Mouse (Mus musculus) liver, embryonic 12.5 days (tissue): ENCODE data around the gene Dscam. TPM values are rescaled to one million over a fixed set of nuclear protein-coding genes. Genes with fewer than 3 reads are reported as not detected.

Experiments used
- ATAC-seq: fragments of 200-750 bp; cut with Nextera tagmentation; 2 replicates; pipeline ENCODE4 v1.8.0; 2017; ENCODE audit warnings: moderate number of reproducible peaks, mild to moderate bottlenecking, moderate library complexity
- H3K27ac ChIP-seq: fragments of 300-500 bp; sonication (generic); 2 replicates; pipeline ENCODE4 v1.5.1; 2016; ENCODE audit warnings: mild to moderate bottlenecking
- H3K27me3 ChIP-seq: fragments of 300-500 bp; sonication (generic); replicated peaks from 2 replicates; pipeline ENCODE4 v1.6.1; 2016; ENCODE audit warnings: mild to moderate bottlenecking, moderate library complexity
- H3K36me3 ChIP-seq: fragments of 300-500 bp; sonication (generic); 2 replicates; pipeline ENCODE4 v1.6.1; 2016; ENCODE audit warnings: mild to moderate bottlenecking, moderate library complexity
- H3K4me1 ChIP-seq: fragments of 300-500 bp; sonication (generic); 2 replicates; pipeline ENCODE4 v1.6.1; 2016
- H3K4me2 ChIP-seq: fragments of 300-500 bp; sonication (generic); 2 replicates; pipeline ENCODE4 v1.6.1; 2016; ENCODE audit warnings: mild to moderate bottlenecking, moderate library complexity
- H3K4me3 ChIP-seq: fragments of 300-500 bp; sonication (generic); 2 replicates; pipeline ENCODE4 v1.5.1; 2016; ENCODE audit warnings: mild to moderate bottlenecking, moderate library complexity
- H3K9ac ChIP-seq: fragments of 300-500 bp; sonication (generic); 2 replicates; pipeline ENCODE4 v1.6.1; 2016; ENCODE audit warnings: mild to moderate bottlenecking, moderate library complexity
- H3K9me3 ChIP-seq: fragments of 300-500 bp; sonication (generic); replicated peaks from 2 replicates; pipeline ENCODE4 v1.6.1; 2016; ENCODE audit warnings: mild to moderate bottlenecking, moderate library complexity
- WGBS: fragments of 180-500 bp; shearing (Covaris S2); methylation state at CpG from one replicate; pipeline ENCODE4 v1.1.7; 2016; ENCODE audit not compliant: insufficient replicate concordance; 5-methylcytosine and 5-hydroxymethylcytosine counted together
- polyA plus RNA-seq: library from polyadenylated mRNA; unstranded; fragments of >200 nt; fragmentation: Nextera tagmentation; extraction: Ambion mirVana; gene quantifications from 2 replicates; pipeline ENCODE4 v1.2.1, GENCODE M21; 2016

The Dscam gene
- polyA plus RNA-seq, 1 experiment from 2014 or later, result not detected

- Histone ChIP-seq H3K4me1 (peaks cover 3% of the 10 kb centered on the region; the same call in 1 of the 2 replicates), H3K4me3 (no peak overlapping the region), H3K4me2 (no peak overlapping the region), H3K9ac (no peak overlapping the region), H3K9me3 (no peaks in the 10 kb centered on the region), H3K27ac (no peak overlapping the region), H3K27me3 (0 out of 2 replicates have a peak, but pooled peaks cover 5% of the 10 kb centered on the region), H3K36me3 (no peaks in the 10 kb centered on the region)
- ATAC-seq, result no peak
These were observed 243.1 kb downstream of the Dscam start for GRCm38 (mm10) chr16:96927408-96927807.

- WGBS, result 38% methylated on average over 3 of the region's 3 CpGs
- no peak for ATAC-seq
- Histone ChIP-seq H3K36me3 (no peaks in the 10 kb centered on the region), H3K4me1 (peaks cover 3% of the 10 kb centered on the region; the same call in 1 of the 2 replicates), H3K4me3 (no peak overlapping the region), H3K27ac (no peak overlapping the region), H3K4me2 (no peak overlapping the region), H3K9ac (no peak overlapping the region), H3K9me3 (no peaks in the 10 kb centered on the region), H3K27me3 (0 out of 2 replicates have a peak, but pooled peaks cover 5% of the 10 kb centered on the region)
These were observed 243.6 kb downstream of the Dscam start for GRCm38 (mm10) chr16:96926977-96927376.

DNA sequence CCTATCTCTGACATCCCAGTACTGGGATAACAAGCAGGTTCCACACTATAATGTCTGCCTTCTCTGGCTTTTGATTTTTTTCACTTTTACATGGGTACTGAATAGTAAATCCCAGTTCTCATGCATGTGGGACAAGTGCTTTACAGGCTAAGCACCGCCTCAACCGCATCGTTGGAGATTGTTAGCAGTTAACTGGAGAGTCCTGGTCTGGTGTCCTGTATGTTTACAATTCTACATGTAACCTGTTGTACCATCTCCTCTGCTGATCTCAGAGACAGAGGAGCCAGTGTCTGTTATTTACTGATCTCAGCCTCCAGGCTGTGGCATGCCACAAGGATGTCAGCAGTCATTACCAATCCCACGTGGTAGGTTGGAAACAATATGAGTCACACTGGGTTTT lies 246.6 kb downstream of the Dscam start:
- Histone ChIP-seq H3K4me1 (peaks cover 27% of the 10 kb centered on the region), H3K27me3 (0 out of 2 replicates have a peak, but pooled peaks cover 5% of the 10 kb centered on the region), H3K4me3 (no peak overlapping the region), H3K4me2 (no peak overlapping the region), H3K9me3 (no peaks in the 10 kb centered on the region), H3K27ac (no peak overlapping the region), H3K9ac (no peak overlapping the region), H3K36me3 (no peaks in the 10 kb centered on the region)
- no peak for ATAC-seq
- 84% methylated on average over 4 of the region's 4 CpGs for WGBS

- ATAC-seq, result no peak
- no peaks in the 10 kb centered on the region; the same call in 1 of the 2 replicates for H3K27me3 ChIP-seq
- no peaks in the 10 kb centered on the region for H3K9me3 ChIP-seq
- H3K9ac ChIP-seq, result no peak overlapping the region
- 75% methylated on average over 3 of the region's 3 CpGs for WGBS
- H3K4me3 ChIP-seq, result no peak overlapping the region
- H3K27ac ChIP-seq, result no peak overlapping the region
- H3K4me2 ChIP-seq, result no peak overlapping the region
- H3K4me1 ChIP-seq, result peaks cover 51% of the 10 kb centered on the region
- no peaks in the 10 kb centered on the region for H3K36me3 ChIP-seq
These were observed 256.1 kb downstream of the Dscam start for GRCm38 (mm10) chr16:96914495-96914894.

DNA sequence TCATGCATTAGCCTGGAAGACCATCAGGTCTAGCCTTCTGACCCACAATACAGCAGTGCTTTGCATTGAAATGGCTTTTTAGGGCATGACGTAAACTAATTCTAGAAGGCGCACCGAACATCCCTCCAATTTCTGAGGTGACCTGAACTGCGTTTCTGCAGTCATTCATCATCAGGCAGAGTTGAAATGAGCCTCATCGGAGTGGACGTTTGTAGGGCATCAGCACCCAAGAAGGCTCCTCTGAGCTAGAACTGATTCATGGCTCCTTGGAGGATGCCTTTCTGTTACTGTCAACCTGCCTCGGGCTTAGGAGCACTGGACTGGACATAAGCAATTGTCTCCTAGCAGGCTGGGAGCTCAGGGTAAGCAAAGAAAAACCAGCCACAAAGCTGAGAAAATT lies 257.7 kb downstream of the Dscam start:
- H3K9me3 ChIP-seq, result no peaks in the 10 kb centered on the region
- ATAC-seq, result no peak
- H3K9ac ChIP-seq, result no peak overlapping the region
- WGBS, result 72% methylated on average over 7 of the region's 7 CpGs
- H3K4me1 ChIP-seq, result peaks cover 46% of the 10 kb centered on the region
- H3K27ac ChIP-seq, result no peak overlapping the region
- H3K4me3 ChIP-seq, result no peak overlapping the region
- H3K36me3 ChIP-seq, result no peaks in the 10 kb centered on the region
- H3K4me2 ChIP-seq, result no peak overlapping the region
- H3K27me3 ChIP-seq, result no peaks in the 10 kb centered on the region; the same call in 1 of the 2 replicates

DNA sequence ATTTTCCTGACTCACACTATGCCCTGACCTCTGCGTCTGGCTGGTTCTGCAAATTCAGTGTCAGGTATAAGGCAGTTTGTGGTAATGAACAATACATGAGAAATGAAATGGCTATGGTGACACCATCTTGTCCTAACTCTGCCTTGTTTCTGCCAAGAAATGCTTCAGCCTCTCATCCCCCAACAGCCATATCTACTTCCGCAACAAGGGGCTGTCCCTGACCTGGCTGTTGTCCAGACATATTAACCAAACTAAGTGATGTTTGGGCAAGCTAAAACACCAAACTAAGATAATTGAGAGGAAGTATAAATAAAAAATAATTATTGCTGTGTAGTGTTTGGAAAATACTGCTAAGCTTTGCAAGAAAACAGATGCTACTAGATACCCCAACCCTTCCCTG lies 258.4 kb downstream of the Dscam start:
- H3K4me1 ChIP-seq, result peaks cover 46% of the 10 kb centered on the region
- no peak overlapping the region for H3K4me3 ChIP-seq
- no peaks in the 10 kb centered on the region; the same call in 1 of the 2 replicates for H3K27me3 ChIP-seq
- no peak for ATAC-seq
- H3K36me3 ChIP-seq, result no peaks in the 10 kb centered on the region
- H3K27ac ChIP-seq, result no peak overlapping the region
- no peak overlapping the region for H3K9ac ChIP-seq
- 83% methylated on average over 2 of the region's 2 CpGs for WGBS
- no peaks in the 10 kb centered on the region for H3K9me3 ChIP-seq
- no peak overlapping the region for H3K4me2 ChIP-seq

DNA sequence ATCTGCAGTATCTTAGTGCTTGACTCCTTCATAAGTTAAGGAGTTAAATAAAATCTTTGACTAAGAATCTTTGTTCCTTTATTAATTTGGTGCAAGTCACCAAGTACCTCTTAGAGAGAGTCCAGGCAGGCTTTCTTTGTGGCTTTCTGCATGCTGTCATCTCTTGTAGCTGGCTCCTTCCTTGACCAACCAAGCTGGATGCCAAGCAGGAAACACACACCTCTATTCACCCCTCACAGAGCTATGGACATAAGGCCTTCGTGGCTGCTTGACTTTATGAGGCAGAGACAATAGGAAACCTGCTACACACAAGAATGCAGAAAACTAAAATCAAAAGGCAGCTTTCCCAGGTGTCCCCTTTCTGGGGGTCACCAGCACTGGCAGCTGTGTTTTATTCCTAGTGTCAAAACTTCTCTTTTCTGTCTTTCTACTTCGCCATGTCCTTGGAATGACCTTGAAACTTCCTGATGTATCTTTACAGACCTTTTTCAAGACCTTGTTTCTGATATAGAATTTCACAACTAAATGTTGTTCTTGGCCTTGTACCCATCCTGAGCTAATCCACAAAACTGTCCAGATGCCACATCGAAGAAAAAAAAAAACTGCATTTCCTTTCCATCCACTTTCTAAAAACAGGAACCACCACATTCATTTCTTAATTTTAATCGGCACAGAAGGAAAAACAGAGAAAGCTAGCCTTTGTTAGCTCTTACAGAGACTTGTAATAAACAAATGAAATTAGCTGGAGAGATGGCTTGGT lies 260.0 kb downstream of the Dscam start:
- Histone ChIP-seq H3K9me3 (no peaks in the 10 kb centered on the region), H3K4me2 (no peak overlapping the region), H3K36me3 (no peaks in the 10 kb centered on the region), H3K4me1 (peaks cover 49% of the 10 kb centered on the region), H3K9ac (no peak overlapping the region), H3K4me3 (no peak overlapping the region), H3K27me3 (no peaks in the 10 kb centered on the region; the same call in 1 of the 2 replicates), H3K27ac (peak overlapping the region; percentile 37; the same call in 1 of the 2 replicates)
- 65% methylated on average over 4 of the region's 4 CpGs for WGBS
- ATAC-seq, result no peak

DNA sequence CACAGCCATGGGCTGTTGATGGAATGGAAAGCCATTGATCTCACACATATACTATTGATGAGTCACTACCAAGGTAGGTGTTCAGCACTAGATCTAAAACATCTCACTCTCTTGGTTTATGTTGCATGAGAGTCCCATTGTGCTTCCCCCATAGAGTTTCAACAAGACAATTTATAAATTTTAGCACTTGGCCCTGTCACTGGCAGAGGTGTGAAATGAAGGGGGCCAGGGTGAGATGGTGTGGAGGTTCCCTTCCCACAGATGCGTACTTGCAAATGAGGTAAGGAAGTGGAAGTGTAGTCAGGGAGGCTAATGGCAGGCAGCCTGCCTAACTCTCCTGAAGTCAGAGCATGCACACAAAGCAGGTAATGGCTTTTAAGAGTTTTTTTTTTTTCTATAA lies 262.7 kb downstream of the Dscam start:
- no peaks in the 10 kb centered on the region for H3K36me3 ChIP-seq
- WGBS, result 82% methylated on average over 1 of the region's 1 CpGs
- no peak overlapping the region for H3K4me3 ChIP-seq
- H3K4me1 ChIP-seq, result peaks cover 71% of the 10 kb centered on the region
- no peak overlapping the region for H3K4me2 ChIP-seq
- H3K27me3 ChIP-seq, result no peaks in the 10 kb centered on the region
- no peaks in the 10 kb centered on the region for H3K9me3 ChIP-seq
- ATAC-seq, result no peak
- no peak overlapping the region for H3K9ac ChIP-seq
- peak overlapping the region; percentile 93 for H3K27ac ChIP-seq

DNA sequence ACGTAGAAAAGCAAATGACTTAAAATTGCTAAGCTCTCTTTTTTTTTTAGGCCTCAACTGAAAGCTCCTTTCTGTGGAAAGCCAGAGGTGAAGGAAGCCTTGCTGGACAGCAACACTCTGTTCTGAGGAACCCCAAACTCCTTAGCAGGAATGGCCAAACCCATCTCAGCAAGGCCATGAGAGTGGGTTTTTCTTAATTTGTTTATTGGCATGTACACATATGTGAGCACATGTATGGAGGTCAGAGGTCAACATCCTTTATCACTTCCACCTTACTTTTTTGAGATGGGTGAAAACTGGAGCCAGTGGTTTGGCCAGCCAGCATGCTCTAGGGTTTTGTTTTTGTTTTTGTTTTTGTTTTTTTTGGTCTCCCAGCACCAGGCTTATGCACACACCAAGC lies 263.5 kb downstream of the Dscam start:
- H3K4me1 ChIP-seq, result peaks cover 79% of the 10 kb centered on the region
- ATAC-seq, result no peak
- no peaks in the 10 kb centered on the region for H3K27me3 ChIP-seq
- H3K9ac ChIP-seq, result no peak overlapping the region
- H3K4me3 ChIP-seq, result no peak overlapping the region
- H3K36me3 ChIP-seq, result no peaks in the 10 kb centered on the region
- H3K27ac ChIP-seq, result peak overlapping the region; percentile 93
- 50% methylated on average over 1 of the region's 1 CpGs for WGBS
- peak overlapping the region; percentile 42 for H3K4me2 ChIP-seq
- no peaks in the 10 kb centered on the region for H3K9me3 ChIP-seq

GRCm38 (mm10) chr16:96906630-96907029 lies 263.9 kb downstream of the Dscam start:
- Histone ChIP-seq H3K27ac (peak overlapping the region; percentile 93), H3K4me1 (peaks cover 83% of the 10 kb centered on the region)
- ATAC-seq, result peak; percentile 97

DNA sequence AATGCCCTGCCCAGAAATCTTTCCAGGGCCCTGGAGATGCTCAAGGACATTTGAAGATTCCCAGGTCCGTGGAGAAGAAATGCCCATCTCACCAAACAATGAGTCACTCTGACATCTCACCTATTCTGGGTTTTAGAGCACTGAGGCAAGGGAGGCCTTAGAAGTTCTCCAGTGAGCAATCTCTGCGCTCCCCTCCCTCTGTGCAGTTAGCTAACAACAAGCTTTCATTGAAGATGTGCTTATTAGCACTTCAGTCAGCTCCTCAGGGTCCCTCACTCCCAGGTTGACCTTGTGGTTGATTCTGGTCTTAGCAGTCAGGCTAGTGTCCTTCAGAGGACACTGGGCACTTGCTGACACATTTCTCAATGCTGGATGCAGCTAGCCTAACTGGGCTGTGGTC lies 265.8 kb downstream of the Dscam start:
- Histone ChIP-seq H3K9me3 (no peaks in the 10 kb centered on the region), H3K4me1 (peaks cover 73% of the 10 kb centered on the region), H3K4me3 (no peak overlapping the region), H3K4me2 (no peak overlapping the region), H3K36me3 (no peaks in the 10 kb centered on the region), H3K27ac (peak overlapping the region; percentile 93; the same call in 1 of the 2 replicates), H3K27me3 (no peaks in the 10 kb centered on the region), H3K9ac (no peak overlapping the region)
- 53% methylated on average over 2 of the region's 2 CpGs for WGBS
- no peak for ATAC-seq

More at GRCm38 (mm10) chr16:96906630-96907029, 263.9 kb downstream of the Dscam start:
- no peak overlapping the region for H3K9ac ChIP-seq
- H3K36me3 ChIP-seq, result no peaks in the 10 kb centered on the region
- H3K9me3 ChIP-seq, result no peaks in the 10 kb centered on the region
- 26% methylated on average over 2 of the region's 2 CpGs for WGBS
- no peaks in the 10 kb centered on the region for H3K27me3 ChIP-seq
- H3K4me2 ChIP-seq, result peak overlapping the region; percentile 42
- no peak overlapping the region for H3K4me3 ChIP-seq

DNA sequence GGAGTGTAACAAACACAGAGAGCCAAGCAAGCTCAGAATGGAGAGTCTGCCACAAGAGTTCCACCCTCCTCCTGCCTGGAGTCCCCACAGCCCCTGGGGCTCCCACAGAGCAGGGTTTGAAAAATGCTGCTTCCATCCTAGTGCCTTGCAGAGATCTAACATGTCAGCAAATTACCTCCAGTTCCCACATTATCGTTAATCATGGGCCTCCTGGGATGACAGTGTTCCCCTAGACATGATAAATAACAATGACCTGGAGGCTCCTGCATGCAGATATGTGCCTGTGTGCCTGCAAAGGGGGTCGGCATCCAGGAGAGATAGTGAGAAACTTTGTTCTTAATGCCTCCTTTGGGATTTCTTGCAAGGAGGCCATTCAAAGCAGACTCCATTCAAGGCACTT lies 266.2 kb downstream of the Dscam start:
- Histone ChIP-seq H3K27me3 (no peaks in the 10 kb centered on the region), H3K4me2 (no peak overlapping the region), H3K4me1 (peaks cover 69% of the 10 kb centered on the region), H3K27ac (no peak overlapping the region), H3K4me3 (no peak overlapping the region), H3K9ac (no peak overlapping the region), H3K36me3 (no peaks in the 10 kb centered on the region), H3K9me3 (no peaks in the 10 kb centered on the region)
- no peak for ATAC-seq
- WGBS, result 22% methylated on average over 2 of the region's 2 CpGs

- no peaks in the 10 kb centered on the region for H3K9me3 ChIP-seq
- ATAC-seq, result no peak
- no peak overlapping the region for H3K27ac ChIP-seq
- no peak overlapping the region for H3K4me3 ChIP-seq
- no peaks in the 10 kb centered on the region for H3K27me3 ChIP-seq
- H3K36me3 ChIP-seq, result no peaks in the 10 kb centered on the region
- peaks cover 59% of the 10 kb centered on the region for H3K4me1 ChIP-seq
- H3K4me2 ChIP-seq, result no peak overlapping the region
- no peak overlapping the region for H3K9ac ChIP-seq
These were observed 268.0 kb downstream of the Dscam start for GRCm38 (mm10) chr16:96902596-96902995.
